ENCODE assay signal across 8 mouse cellular contexts in genomic region chr5:30815120-30815465, GRCm38 (mm10). TPM values are rescaled to one million over a fixed set of nuclear protein-coding genes. Genes with fewer than 3 reads are reported as not detected.
DNase-seq lines count a peak whose midpoint lies in the region; ATAC-seq and TF ChIP-seq lines count a peak whose summit lies in the region.

No protein-coding gene starts in this region.

- no peak for ATAC-seq in limb, embryonic 12.5 days (ENCODE audit: insufficient number of reproducible peaks, insufficient read depth, low FRiP score, low TSS enrichment, low read depth)
- no peak for ATAC-seq in stomach, postnatal 0 days (ENCODE audit: low FRiP score, low TSS enrichment)

- H3K4me2 ChIP-seq in limb, embryonic 12.5 days = peak overlapping the region; percentile 86
- H3K4me2 ChIP-seq in stomach, postnatal 0 days (replicated peaks; ENCODE audit: low read depth) = peak overlapping the region; percentile 81

- peak overlapping the region; percentile 69; the same call in 1 of the 2 replicates for H3K4me3 ChIP-seq in spleen, adult 2 months (ENCODE audit: extremely low read depth, insufficient read depth, insufficient read length)
- H3K4me3 ChIP-seq in limb, embryonic 12.5 days (replicated peaks) = peak overlapping the region; percentile 93
- peak overlapping the region; percentile 81 for H3K4me3 ChIP-seq in stomach, postnatal 0 days (ENCODE audit: low read depth, low read length)

- H3K9ac ChIP-seq in limb, embryonic 12.5 days (replicated peaks) = peak overlapping the region; percentile 87
- peak overlapping the region; percentile 70 for H3K9ac ChIP-seq in stomach, postnatal 0 days (ENCODE audit: low read length)

- H3K4me1 ChIP-seq in spleen, adult 2 months (ENCODE audit: control insufficient read depth, insufficient read depth, insufficient read length) = no peaks in the 10 kb centered on the region
- peaks cover 24% of the 10 kb centered on the region for H3K4me1 ChIP-seq in limb, embryonic 12.5 days (replicated peaks)
- no peaks in the 10 kb centered on the region; the same call in 1 of the 2 replicates for H3K4me1 ChIP-seq in stomach, postnatal 0 days (replicated peaks; ENCODE audit: control insufficient read depth, insufficient read depth)

- TF ChIP-seq EP300 in stomach, postnatal 0 days (optimal IDR thresholded peaks at IDR 0.05) = no peak

- no peak for TF ChIP-seq POLR2A in spleen, adult 2 months (IDR thresholded peaks at IDR 0.05; ENCODE audit: low read depth, low read length)

- no peak for TF ChIP-seq CTCF in spleen, adult 2 months (IDR thresholded peaks at IDR 0.05; ENCODE audit: extremely low read depth, insufficient read depth, insufficient read length, insufficient replicate concordance)
- TF ChIP-seq CTCF in stomach, postnatal 0 days (IDR thresholded peaks at IDR 0.05; ENCODE audit: low read depth) = no peak

- WGBS in spleen, adult 2 months = 14% methylated on average over 7 of the region's 7 CpGs
- WGBS in limb, embryonic 12.5 days = 5% methylated on average over 7 of the region's 7 CpGs
- 5% methylated on average over 7 of the region's 7 CpGs for WGBS in stomach, postnatal 0 days

- no peak overlapping the region for H3K27ac ChIP-seq in spleen, adult 2 months (ENCODE audit: insufficient read depth, low read length)
- peak overlapping the region; percentile 78; the same call in 1 of the 2 replicates for H3K27ac ChIP-seq in limb, embryonic 12.5 days
- H3K27ac ChIP-seq in stomach, postnatal 0 days (replicated peaks) = no peak overlapping the region

- H3K27me3 ChIP-seq in spleen, adult 2 months (ENCODE audit: control insufficient read depth, insufficient read depth, low read length) = no peaks in the 10 kb centered on the region; the same call in none of the 2 replicates
- peaks cover 5% of the 10 kb centered on the region for H3K27me3 ChIP-seq in limb, embryonic 12.5 days
- H3K27me3 ChIP-seq in stomach, postnatal 0 days (ENCODE audit: control insufficient read depth, insufficient read depth, low read length) = no peaks in the 10 kb centered on the region

- DNase-seq in cerebellum, adult 9-11 months = peak; percentile 63
- no peak for DNase-seq in cerebellum, postnatal 25 days
- DNase-seq in spleen, adult 2 months (ENCODE audit: low read depth in 1 of 2, low spot score in 2 of 2) = no peak
- DNase-seq in spleen, postnatal 4 days (ENCODE audit: low spot score in 2 of 2) = no peak
- DNase-seq in stomach, postnatal 0 days (ENCODE audit: low spot score) = no peak
- DNase-seq in yolk sac, embryonic 10.5 days (ENCODE audit: low spot score) = no peak
- no peak for DNase-seq in left cerebral cortex, adult 8-10 months (ENCODE audit: low spot score in 2 of 2)

- no peaks in the 10 kb centered on the region for H3K36me3 ChIP-seq in spleen, adult 2 months (ENCODE audit: control insufficient read depth, insufficient read depth, low read length)
- no peaks in the 10 kb centered on the region for H3K36me3 ChIP-seq in limb, embryonic 12.5 days
- H3K36me3 ChIP-seq in stomach, postnatal 0 days (ENCODE audit: control insufficient read depth, insufficient read depth, low read length) = no peaks in the 10 kb centered on the region

- no peaks in the 10 kb centered on the region for H3K9me3 ChIP-seq in limb, embryonic 12.5 days
- H3K9me3 ChIP-seq in stomach, postnatal 0 days (ENCODE audit: control insufficient read depth, low read length) = no peaks in the 10 kb centered on the region

RNA-seq across cellular contexts. Expression of gene Mapre3, which starts 0.7 kb away (rescaled TPM):
- polyA plus RNA-seq in spleen, adult 2 months (2012; rRNA removed) = 12.2 TPM in 2 replicates
- 26.8 and 28.4 TPM in 2 replicates for polyA plus RNA-seq in limb, embryonic 12.5 days (2016; fragmentation: Nextera tagmentation; extraction: Ambion mirVana)
- polyA plus RNA-seq in stomach, postnatal 0 days (2015; fragmentation: Nextera tagmentation; extraction: Ambion mirVana) = 14.1 and 15.5 TPM in 2 replicates
- total RNA-seq in left cerebral cortex, adult 8-10 months (2022) = 100 to 1,000 TPM; 220 to 238 (median 224) TPM

RNA-seq across cellular contexts. Expression of gene Tmem214, which starts 52.7 kb away (rescaled TPM):
- 60.3 and 67.4 TPM in 2 replicates for polyA plus RNA-seq in spleen, adult 2 months (2012; rRNA removed)
- 80.4 and 84.6 TPM in 2 replicates for polyA plus RNA-seq in limb, embryonic 12.5 days (2016; fragmentation: Nextera tagmentation; extraction: Ambion mirVana)
- polyA plus RNA-seq in stomach, postnatal 0 days (2015; fragmentation: Nextera tagmentation; extraction: Ambion mirVana) = 57.3 and 58.7 TPM in 2 replicates
- total RNA-seq in left cerebral cortex, adult 8-10 months (2022) = 10 to 100 TPM; 58.3 to 64.4 (median 62.9) TPM
